Mouse (Mus musculus): ENCODE data around the gene Zfx. TPM values are rescaled to one million over a fixed set of nuclear protein-coding genes. Genes with fewer than 3 reads are reported as not detected.
A peak's percentile ranks its signal among the peaks of the same experiment; 100 is the strongest.

The Zfx gene
- polyA plus RNA-seq, 1 experiment from 2014 or later: 29.0 TPM

- Histone ChIP-seq H3K36me3 (replicated peaks) (no peaks in the 10 kb centered on the region), H3K4me3 (peak overlapping the region; percentile 67), H3K9me3 (peaks cover 6% of the 10 kb centered on the region; the same call in 1 of the 2 replicates), H3K4me1 (peaks cover 3% of the 10 kb centered on the region; the same call in 1 of the 2 replicates), H3K27ac (peak overlapping the region; percentile 99), H3K27me3 (ENCODE audit: poor library complexity, severe bottlenecking) (peaks cover 98% of the 10 kb centered on the region)
- DNase-seq (ENCODE audit: extremely low spot score, low spot score): no peak
- WGBS: 30% methylated on average over 51 of the region's 53 CpGs
Observed at GRCm38 (mm10) chrX:94122709-94123058, 818 bp downstream of the Zfx start.

GRCm38 (mm10) chrX:94121866-94122708, 1.4 kb downstream of the Zfx start:
- Histone ChIP-seq H3K27ac (peak overlapping the region; percentile 99), H3K9me3 (peaks cover 6% of the 10 kb centered on the region; the same call in 1 of the 2 replicates), H3K4me3 (peak overlapping the region; percentile 67), H3K36me3 (replicated peaks) (no peaks in the 10 kb centered on the region), H3K27me3 (ENCODE audit: poor library complexity, severe bottlenecking) (peaks cover 98% of the 10 kb centered on the region), H3K4me1 (peaks cover 3% of the 10 kb centered on the region; the same call in 1 of the 2 replicates)
- DNase-seq (ENCODE audit: extremely low spot score, low spot score): peak; percentile 80
- 24% methylated on average over 60 of the region's 65 CpGs for WGBS

GRCm38 (mm10) chrX:94121161-94121856, 2.2 kb downstream of the Zfx start:
- Histone ChIP-seq H3K4me1 (peaks cover 3% of the 10 kb centered on the region; the same call in 1 of the 2 replicates), H3K36me3 (replicated peaks) (no peaks in the 10 kb centered on the region), H3K27me3 (ENCODE audit: poor library complexity, severe bottlenecking) (peaks cover 97% of the 10 kb centered on the region), H3K27ac (peak overlapping the region; percentile 99), H3K4me3 (peak overlapping the region; percentile 67), H3K9me3 (peaks cover 6% of the 10 kb centered on the region; the same call in 1 of the 2 replicates)
- 22% methylated on average over 24 of the region's 24 CpGs for WGBS
- DNase-seq (ENCODE audit: extremely low spot score, low spot score): no peak

- H3K36me3 ChIP-seq (replicated peaks): 0 out of 2 replicates have a peak, but pooled peaks cover 1% of the 10 kb centered on the region
Observed at GRCm38 (mm10) chrX:94118350-94118749, 5.2 kb downstream of the Zfx start.

GRCm38 (mm10) chrX:94115882-94116281, 7.6 kb downstream of the Zfx start:
- Histone ChIP-seq H3K9me3 (0 out of 2 replicates have a peak, but pooled peaks cover 5% of the 10 kb centered on the region), H3K27ac (no peak overlapping the region), H3K36me3 (replicated peaks) (peaks cover 25% of the 10 kb centered on the region), H3K4me3 (no peak overlapping the region), H3K27me3 (ENCODE audit: poor library complexity, severe bottlenecking) (peaks cover 99% of the 10 kb centered on the region), H3K4me1 (peaks cover 3% of the 10 kb centered on the region; the same call in 1 of the 2 replicates)
- DNase-seq (ENCODE audit: extremely low spot score, low spot score): no peak
- WGBS: 88% methylated on average over 6 of the region's 6 CpGs

More at GRCm38 (mm10) chrX:94118350-94118749, 5.2 kb downstream of the Zfx start:
- no peak for DNase-seq (ENCODE audit: extremely low spot score, low spot score)
- Histone ChIP-seq H3K27me3 (ENCODE audit: poor library complexity, severe bottlenecking) (peaks cover 99% of the 10 kb centered on the region), H3K27ac (no peak overlapping the region), H3K9me3 (peaks cover 5% of the 10 kb centered on the region; the same call in 1 of the 2 replicates), H3K4me1 (peaks cover 3% of the 10 kb centered on the region; the same call in 1 of the 2 replicates), H3K4me3 (no peak overlapping the region)

GRCm38 (mm10) chrX:94105964-94106363, 17.5 kb downstream of the Zfx start:
- H3K27me3 ChIP-seq (ENCODE audit: poor library complexity, severe bottlenecking): peaks cover 95% of the 10 kb centered on the region
- 64% methylated on average over 2 of the region's 2 CpGs for WGBS
- no peak overlapping the region for H3K27ac ChIP-seq
- peaks cover 29% of the 10 kb centered on the region for H3K36me3 ChIP-seq (replicated peaks)
- H3K9me3 ChIP-seq: no peaks in the 10 kb centered on the region
- DNase-seq (ENCODE audit: extremely low spot score, low spot score): no peak
- H3K4me1 ChIP-seq: 0 out of 2 replicates have a peak, but pooled peaks cover 4% of the 10 kb centered on the region
- no peak overlapping the region for H3K4me3 ChIP-seq

- no peak for DNase-seq (ENCODE audit: extremely low spot score, low spot score)
- H3K36me3 ChIP-seq (replicated peaks): peaks cover 36% of the 10 kb centered on the region
- no peak overlapping the region for H3K27ac ChIP-seq
- peaks cover 89% of the 10 kb centered on the region for H3K27me3 ChIP-seq (ENCODE audit: poor library complexity, severe bottlenecking)
- no peaks in the 10 kb centered on the region for H3K9me3 ChIP-seq
- H3K4me1 ChIP-seq: 0 out of 2 replicates have a peak, but pooled peaks cover 4% of the 10 kb centered on the region
- no peak overlapping the region for H3K4me3 ChIP-seq
Observed at GRCm38 (mm10) chrX:94102938-94103337, 20.6 kb downstream of the Zfx start.

- peaks cover 93% of the 10 kb centered on the region for H3K27me3 ChIP-seq (ENCODE audit: poor library complexity, severe bottlenecking)
- H3K4me1 ChIP-seq: no peaks in the 10 kb centered on the region
- no peak overlapping the region for H3K27ac ChIP-seq
- no peak for DNase-seq (ENCODE audit: extremely low spot score, low spot score)
- 89% methylated on average over 1 of the region's 1 CpGs for WGBS
- H3K9me3 ChIP-seq: no peaks in the 10 kb centered on the region
- H3K36me3 ChIP-seq (replicated peaks): peaks cover 57% of the 10 kb centered on the region
- no peak overlapping the region for H3K4me3 ChIP-seq
Observed at GRCm38 (mm10) chrX:94100561-94100960, 22.9 kb downstream of the Zfx start.

GRCm38 (mm10) chrX:94091001-94091400, 32.5 kb downstream of the Zfx start:
- Histone ChIP-seq H3K9me3 (no peaks in the 10 kb centered on the region), H3K4me3 (no peak overlapping the region), H3K27me3 (ENCODE audit: poor library complexity, severe bottlenecking) (peaks cover 72% of the 10 kb centered on the region), H3K27ac (no peak overlapping the region), H3K36me3 (replicated peaks) (peaks cover 57% of the 10 kb centered on the region), H3K4me1 (no peaks in the 10 kb centered on the region)
- WGBS: 80% methylated on average over 2 of the region's 2 CpGs
- DNase-seq (ENCODE audit: extremely low spot score, low spot score): no peak

- H3K27me3 ChIP-seq (ENCODE audit: poor library complexity, severe bottlenecking): peaks cover 90% of the 10 kb centered on the region
- WGBS: 66% methylated on average over 6 of the region's 6 CpGs
- no peak for DNase-seq (ENCODE audit: extremely low spot score, low spot score)
Observed at GRCm38 (mm10) chrX:94061246-94061645, 62.3 kb downstream of the Zfx start.

GRCm38 (mm10) chrX:94060751-94061150, 62.8 kb downstream of the Zfx start:
- Histone ChIP-seq H3K4me3 (no peak overlapping the region), H3K36me3 (replicated peaks) (no peaks in the 10 kb centered on the region), H3K27me3 (ENCODE audit: poor library complexity, severe bottlenecking) (peaks cover 90% of the 10 kb centered on the region), H3K4me1 (0 out of 2 replicates have a peak, but pooled peaks cover 12% of the 10 kb centered on the region), H3K9me3 (no peaks in the 10 kb centered on the region), H3K27ac (no peak overlapping the region)
- WGBS: 82% methylated on average over 8 of the region's 8 CpGs
- no peak for DNase-seq (ENCODE audit: extremely low spot score, low spot score)

More at GRCm38 (mm10) chrX:94061246-94061645, 62.3 kb downstream of the Zfx start:
- no peaks in the 10 kb centered on the region for H3K9me3 ChIP-seq
- H3K36me3 ChIP-seq (replicated peaks): no peaks in the 10 kb centered on the region
- H3K27ac ChIP-seq: no peak overlapping the region
- no peak overlapping the region for H3K4me3 ChIP-seq
- 0 out of 2 replicates have a peak, but pooled peaks cover 12% of the 10 kb centered on the region for H3K4me1 ChIP-seq

GRCm38 (mm10) chrX:94058748-94059147, 64.8 kb downstream of the Zfx start:
- WGBS: 39% methylated on average over 6 of the region's 6 CpGs
- no peaks in the 10 kb centered on the region for H3K36me3 ChIP-seq (replicated peaks)
- no peak for DNase-seq (ENCODE audit: extremely low spot score, low spot score)
- H3K4me3 ChIP-seq: no peak overlapping the region
- no peak overlapping the region for H3K27ac ChIP-seq
- H3K27me3 ChIP-seq (ENCODE audit: poor library complexity, severe bottlenecking): peaks cover 95% of the 10 kb centered on the region
- 0 out of 2 replicates have a peak, but pooled peaks cover 12% of the 10 kb centered on the region for H3K4me1 ChIP-seq
- H3K9me3 ChIP-seq: no peaks in the 10 kb centered on the region
